Mouse (Mus musculus) CD4-positive, CD25-positive, alpha-beta regulatory T cell, adult 9 weeks (primary cell): ENCODE measurements around the gene Kcnc4. TPM values are rescaled to one million over a fixed set of nuclear protein-coding genes. Genes with fewer than 3 reads are reported as not detected.

ENCODE experiments used
- polyA plus RNA-seq: library from polyadenylated mRNA; unstranded; fragments of 100-300 nt; shearing (Covaris generic); gene quantifications from one replicate; pipeline ENCODE4 v1.2.1, GENCODE M21; 2017

The Kcnc4 gene
- polyA plus RNA-seq = not detected

GRCm38 (mm10) chr3:107459196-107459772 is at the start of gene Kcnc4:
Kcnc4 (minus strand) TSS chr3:107459552.

Other genes with a start within 250 kb of the Kcnc4 start
- gene Cym, start 237.8 kb downstream of the Kcnc4 start, polyA plus RNA-seq = not detected
- not detected for gene A630076J17Rik, start 228.9 kb downstream of the Kcnc4 start, polyA plus RNA-seq
- 0.67 TPM for gene Prok1, start 219.8 kb downstream of the Kcnc4 start, polyA plus RNA-seq
- 250 TPM for gene Lamtor5, start 180.7 kb downstream of the Kcnc4 start, polyA plus RNA-seq
- 1.1 TPM for gene Slc16a4, start 168.3 kb downstream of the Kcnc4 start, polyA plus RNA-seq
- 7.2 TPM for gene Rbm15, start 125.9 kb downstream of the Kcnc4 start, polyA plus RNA-seq
- gene Slc6a17, start 58.5 kb upstream of the Kcnc4 start, polyA plus RNA-seq = not detected
- not detected for gene Ubl4b, start 95.5 kb upstream of the Kcnc4 start, polyA plus RNA-seq
- gene Alx3, start 135.5 kb upstream of the Kcnc4 start, polyA plus RNA-seq = not detected
- not detected for gene Gm10961, start 171.8 kb upstream of the Kcnc4 start, polyA plus RNA-seq
- 31.7 TPM for gene Strip1, start 172.1 kb upstream of the Kcnc4 start, polyA plus RNA-seq
- 10.0 TPM for gene Ahcyl1, start 237.0 kb upstream of the Kcnc4 start, polyA plus RNA-seq